Mouse (Mus musculus): ENCODE measurements around the gene Rpn1. TPM values are rescaled to one million over a fixed set of nuclear protein-coding genes. Genes with fewer than 3 reads are reported as not detected.

The Rpn1 gene
- polyA plus RNA-seq, 1 experiment: 181 TPM

GRCm38 (mm10) chr6:88145793-88146192 lies 61.5 kb downstream of the Rpn1 start:
- no peaks in the 10 kb centered on the region for H3K27me3 ChIP-seq (ENCODE audit: control insufficient read depth, insufficient read depth, insufficient read length)
- no peak overlapping the region for H3ac ChIP-seq (ENCODE audit: control insufficient read depth, insufficient read length, low read depth)
- no peak overlapping the region for H3K4me3 ChIP-seq (ENCODE audit: insufficient read depth, poor library complexity, severe bottlenecking)
- H3K79me2 ChIP-seq (ENCODE audit: control insufficient read depth, insufficient read depth): no peaks in the 10 kb centered on the region
- H3K79me3 ChIP-seq (ENCODE audit: low read depth): no peaks in the 10 kb centered on the region
- TF ChIP-seq MYOG (IDR thresholded peaks at IDR 0.05; ENCODE audit: control insufficient read depth, extremely low read depth, insufficient read length) (no peak), CTCF (IDR thresholded peaks at IDR 0.05; ENCODE audit: control insufficient read depth, insufficient read depth, insufficient read length) (no peak), CEBPB (IDR thresholded peaks at IDR 0.05; ENCODE audit: low read depth) (no peak), MYOD1 (IDR thresholded peaks at IDR 0.05; ENCODE audit: control insufficient read depth, insufficient read length, low read depth) (no peak), FOSL1 (IDR thresholded peaks at IDR 0.05; ENCODE audit: insufficient read depth, low read length, poor library complexity, severe bottlenecking) (no peak), USF1 (IDR thresholded peaks at IDR 0.05; ENCODE audit: low read depth) (no peak), MAX (IDR thresholded peaks at IDR 0.05) (no peak)
- no peaks in the 10 kb centered on the region for H3K36me3 ChIP-seq (ENCODE audit: control insufficient read depth, insufficient read depth)

GRCm38 (mm10) chr6:88146576-88146975 lies 62.3 kb downstream of the Rpn1 start:
- no peak overlapping the region for H3ac ChIP-seq (ENCODE audit: control insufficient read depth, insufficient read length, low read depth)
- H3K36me3 ChIP-seq (ENCODE audit: control insufficient read depth, insufficient read depth): no peaks in the 10 kb centered on the region
- no peaks in the 10 kb centered on the region for H3K79me3 ChIP-seq (ENCODE audit: low read depth)
- no peak for TF ChIP-seq MYOG (IDR thresholded peaks at IDR 0.05; ENCODE audit: control insufficient read depth, extremely low read depth, insufficient read length)
- no peak for TF ChIP-seq MYOD1 (IDR thresholded peaks at IDR 0.05; ENCODE audit: control insufficient read depth, insufficient read length, low read depth)
- no peak for TF ChIP-seq CEBPB (IDR thresholded peaks at IDR 0.05; ENCODE audit: low read depth)
- TF ChIP-seq CTCF (IDR thresholded peaks at IDR 0.05; ENCODE audit: control insufficient read depth, insufficient read depth, insufficient read length): no peak
- no peak for TF ChIP-seq USF1 (IDR thresholded peaks at IDR 0.05; ENCODE audit: low read depth)
- no peak for TF ChIP-seq FOSL1 (IDR thresholded peaks at IDR 0.05; ENCODE audit: insufficient read depth, low read length, poor library complexity, severe bottlenecking)
- TF ChIP-seq MAX (IDR thresholded peaks at IDR 0.05): no peak
- no peak overlapping the region for H3K4me3 ChIP-seq (ENCODE audit: insufficient read depth, poor library complexity, severe bottlenecking)
- no peaks in the 10 kb centered on the region for H3K79me2 ChIP-seq (ENCODE audit: control insufficient read depth, insufficient read depth)
- H3K27me3 ChIP-seq (ENCODE audit: control insufficient read depth, insufficient read depth, insufficient read length): no peaks in the 10 kb centered on the region

GRCm38 (mm10) chr6:88147411-88148003 lies 63.2 kb downstream of the Rpn1 start:
- TF ChIP-seq MAX (IDR thresholded peaks at IDR 0.05): no peak
- no peak for TF ChIP-seq FOSL1 (IDR thresholded peaks at IDR 0.05; ENCODE audit: insufficient read depth, low read length, poor library complexity, severe bottlenecking)
- TF ChIP-seq MYOG (IDR thresholded peaks at IDR 0.05; ENCODE audit: control insufficient read depth, extremely low read depth, insufficient read length): no peak
- TF ChIP-seq USF1 (IDR thresholded peaks at IDR 0.05; ENCODE audit: low read depth): no peak
- no peak for TF ChIP-seq CTCF (IDR thresholded peaks at IDR 0.05; ENCODE audit: control insufficient read depth, insufficient read depth, insufficient read length)
- TF ChIP-seq MYOD1 (IDR thresholded peaks at IDR 0.05; ENCODE audit: control insufficient read depth, insufficient read length, low read depth): no peak
- no peak for TF ChIP-seq CEBPB (IDR thresholded peaks at IDR 0.05; ENCODE audit: low read depth)
- Histone ChIP-seq H3K79me2 (ENCODE audit: control insufficient read depth, insufficient read depth) (no peaks in the 10 kb centered on the region), H3ac (ENCODE audit: control insufficient read depth, insufficient read length, low read depth) (no peak overlapping the region), H3K4me3 (ENCODE audit: insufficient read depth, poor library complexity, severe bottlenecking) (no peak overlapping the region), H3K27me3 (ENCODE audit: control insufficient read depth, insufficient read depth, insufficient read length) (no peaks in the 10 kb centered on the region), H3K79me3 (ENCODE audit: low read depth) (no peaks in the 10 kb centered on the region), H3K36me3 (ENCODE audit: control insufficient read depth, insufficient read depth) (no peaks in the 10 kb centered on the region)

- no peak overlapping the region for H3ac ChIP-seq (ENCODE audit: control insufficient read depth, insufficient read length, low read depth)
- H3K27me3 ChIP-seq (ENCODE audit: control insufficient read depth, insufficient read depth, insufficient read length): peaks cover 8% of the 10 kb centered on the region
- H3K79me3 ChIP-seq (ENCODE audit: low read depth): no peaks in the 10 kb centered on the region
- no peak overlapping the region for H3K4me3 ChIP-seq (ENCODE audit: insufficient read depth, poor library complexity, severe bottlenecking)
- no peaks in the 10 kb centered on the region for H3K36me3 ChIP-seq (ENCODE audit: control insufficient read depth, insufficient read depth)
- TF ChIP-seq CEBPB (IDR thresholded peaks at IDR 0.05; ENCODE audit: low read depth): no peak
- no peak for TF ChIP-seq USF1 (IDR thresholded peaks at IDR 0.05; ENCODE audit: low read depth)
- no peak for TF ChIP-seq MAX (IDR thresholded peaks at IDR 0.05)
- TF ChIP-seq MYOG (IDR thresholded peaks at IDR 0.05; ENCODE audit: control insufficient read depth, extremely low read depth, insufficient read length): no peak
- no peak for TF ChIP-seq FOSL1 (IDR thresholded peaks at IDR 0.05; ENCODE audit: insufficient read depth, low read length, poor library complexity, severe bottlenecking)
- no peak for TF ChIP-seq CTCF (IDR thresholded peaks at IDR 0.05; ENCODE audit: control insufficient read depth, insufficient read depth, insufficient read length)
- TF ChIP-seq MYOD1 (IDR thresholded peaks at IDR 0.05; ENCODE audit: control insufficient read depth, insufficient read length, low read depth): no peak
- H3K79me2 ChIP-seq (ENCODE audit: control insufficient read depth, insufficient read depth): no peaks in the 10 kb centered on the region
Observed at GRCm38 (mm10) chr6:88151335-88151734, 67.1 kb downstream of the Rpn1 start.

- Histone ChIP-seq H3K27me3 (ENCODE audit: control insufficient read depth, insufficient read depth, insufficient read length) (peaks cover 8% of the 10 kb centered on the region), H3K36me3 (ENCODE audit: control insufficient read depth, insufficient read depth) (no peaks in the 10 kb centered on the region), H3ac (ENCODE audit: control insufficient read depth, insufficient read length, low read depth) (no peak overlapping the region), H3K79me3 (ENCODE audit: low read depth) (no peaks in the 10 kb centered on the region), H3K4me3 (ENCODE audit: insufficient read depth, poor library complexity, severe bottlenecking) (no peak overlapping the region), H3K79me2 (ENCODE audit: control insufficient read depth, insufficient read depth) (no peaks in the 10 kb centered on the region)
- TF ChIP-seq MYOD1 (IDR thresholded peaks at IDR 0.05; ENCODE audit: control insufficient read depth, insufficient read length, low read depth): no peak
- no peak for TF ChIP-seq USF1 (IDR thresholded peaks at IDR 0.05; ENCODE audit: low read depth)
- no peak for TF ChIP-seq FOSL1 (IDR thresholded peaks at IDR 0.05; ENCODE audit: insufficient read depth, low read length, poor library complexity, severe bottlenecking)
- TF ChIP-seq MYOG (IDR thresholded peaks at IDR 0.05; ENCODE audit: control insufficient read depth, extremely low read depth, insufficient read length): no peak
- TF ChIP-seq CTCF (IDR thresholded peaks at IDR 0.05; ENCODE audit: control insufficient read depth, insufficient read depth, insufficient read length): no peak
- no peak for TF ChIP-seq CEBPB (IDR thresholded peaks at IDR 0.05; ENCODE audit: low read depth)
- no peak for TF ChIP-seq MAX (IDR thresholded peaks at IDR 0.05)
Observed at GRCm38 (mm10) chr6:88152127-88152705, 67.9 kb downstream of the Rpn1 start.
